Mouse (Mus musculus) cerebellum, adult 2 months (tissue): ENCODE data around the gene Il1rl1. TPM values are rescaled to one million over a fixed set of nuclear protein-coding genes. Genes with fewer than 3 reads are reported as not detected.

Experiments used
- DNase-seq, 2 experiments: peaks; one replicate each; pipeline ENCODE4 v3.0.0; 2021
- H3K27ac ChIP-seq: fragments of 200-500 bp; 2 replicates; pipeline ENCODE4 v1.5.1; 2012; ENCODE audit warnings: low read length, control low read depth, inconsistent platforms; ENCODE audit not compliant: insufficient read depth
- H3K27me3 ChIP-seq: fragments of 200-500 bp; 2 replicates; pipeline ENCODE4 v1.6.1; 2012; ENCODE audit warnings: inconsistent platforms, mild to moderate bottlenecking, low read length, moderate library complexity; ENCODE audit not compliant: control insufficient read depth, insufficient read depth
- H3K4me1 ChIP-seq: fragments of 200-500 bp; 2 replicates; pipeline ENCODE4 v1.6.1; 2011; ENCODE audit warnings: low read length; ENCODE audit not compliant: control insufficient read depth, insufficient read depth
- H3K4me3 ChIP-seq: fragments of 200-500 bp; replicated peaks from 2 replicates; pipeline ENCODE3; 2011; ENCODE audit warnings: mild to moderate bottlenecking, low read depth, low read length, control low read depth; ENCODE audit not compliant: insufficient read depth
- CTCF ChIP-seq: fragments of 200-500 bp; IDR thresholded peaks from 2 replicates; pipeline ENCODE4 v1.5.1; 2011; ENCODE audit warnings: low read depth, mild to moderate bottlenecking, control low read depth, low read length, moderate library complexity, borderline replicate concordance; ENCODE audit not compliant: insufficient read depth
- POLR2A ChIP-seq: fragments of 200-500 bp; IDR thresholded peaks from 2 replicates; pipeline ENCODE4 v1.6.1; 2011; ENCODE audit warnings: low read length, control low read depth, borderline replicate concordance; ENCODE audit not compliant: insufficient read depth
- WGBS: fragments of 180-500 bp; shearing (Covaris S2); methylation state at CpG from one replicate; pipeline ENCODE4 v1.1.7; 2018; 5-methylcytosine and 5-hydroxymethylcytosine counted together
- polyA plus RNA-seq: library from polyadenylated mRNA; depleted of rRNA; stranded (reverse); fragments of >200 nt; gene quantifications from 2 replicates; pipeline ENCODE4 v1.2.3, GENCODE M21; 2012

The Il1rl1 gene
- polyA plus RNA-seq, 1 experiment: 0.33 TPM

GRCm38 (mm10) chr1:40399639-40400038 lies 29.7 kb upstream of the Il1rl1 start:
- DNase-seq: no peak
- Histone ChIP-seq H3K27me3 (no peaks in the 10 kb centered on the region), H3K27ac (no peak overlapping the region), H3K4me1 (no peaks in the 10 kb centered on the region), H3K4me3 (no peak overlapping the region)
- 95% methylated on average over 6 of the region's 6 CpGs for WGBS
- no peak for TF ChIP-seq CTCF
- no peak for TF ChIP-seq POLR2A

GRCm38 (mm10) chr1:40404682-40405081 lies 24.7 kb upstream of the Il1rl1 start:
- no peaks in the 10 kb centered on the region for H3K4me1 ChIP-seq
- H3K27me3 ChIP-seq: no peaks in the 10 kb centered on the region
- WGBS: 85% methylated on average over 7 of the region's 7 CpGs
- no peak overlapping the region for H3K27ac ChIP-seq
- TF ChIP-seq CTCF (no peak), POLR2A (no peak)
- no peak for DNase-seq
- H3K4me3 ChIP-seq: no peak overlapping the region

GRCm38 (mm10) chr1:40409882-40410281 lies 19.5 kb upstream of the Il1rl1 start:
- Histone ChIP-seq H3K4me1 (no peaks in the 10 kb centered on the region), H3K4me3 (no peak overlapping the region), H3K27ac (no peak overlapping the region), H3K27me3 (no peaks in the 10 kb centered on the region)
- WGBS: 47% methylated on average over 1 of the region's 1 CpGs
- TF ChIP-seq CTCF (no peak), POLR2A (no peak)
- DNase-seq: no peak

GRCm38 (mm10) chr1:40413039-40413438 lies 16.3 kb upstream of the Il1rl1 start:
- H3K27ac ChIP-seq: no peak overlapping the region
- H3K4me1 ChIP-seq: no peaks in the 10 kb centered on the region
- no peaks in the 10 kb centered on the region for H3K27me3 ChIP-seq
- TF ChIP-seq CTCF (no peak), POLR2A (no peak)
- WGBS: 97% methylated on average over 1 of the region's 1 CpGs
- no peak for DNase-seq
- H3K4me3 ChIP-seq: no peak overlapping the region

- TF ChIP-seq POLR2A: no peak
- no peak overlapping the region for H3K4me3 ChIP-seq
- H3K27me3 ChIP-seq: no peaks in the 10 kb centered on the region
- H3K27ac ChIP-seq: no peak overlapping the region
- no peak for DNase-seq
- H3K4me1 ChIP-seq: no peaks in the 10 kb centered on the region
- 91% methylated on average over 7 of the region's 7 CpGs for WGBS
These were observed 15.1 kb upstream of the Il1rl1 start for GRCm38 (mm10) chr1:40414276-40414675.

GRCm38 (mm10) chr1:40414863-40415656 lies 14.3 kb upstream of the Il1rl1 start:
- no peak for DNase-seq
- Histone ChIP-seq H3K4me1 (no peaks in the 10 kb centered on the region), H3K27ac (no peak overlapping the region), H3K27me3 (no peaks in the 10 kb centered on the region), H3K4me3 (no peak overlapping the region)
- 60% methylated on average over 7 of the region's 7 CpGs for WGBS
- no peak for TF ChIP-seq CTCF
- TF ChIP-seq POLR2A: no peak

GRCm38 (mm10) chr1:40417034-40417433 lies 12.3 kb upstream of the Il1rl1 start:
- TF ChIP-seq CTCF (no peak), POLR2A (no peak)
- DNase-seq: no peak
- WGBS: 94% methylated on average over 2 of the region's 2 CpGs
- H3K27ac ChIP-seq: no peak overlapping the region
- no peak overlapping the region for H3K4me3 ChIP-seq
- H3K27me3 ChIP-seq: no peaks in the 10 kb centered on the region
- H3K4me1 ChIP-seq: no peaks in the 10 kb centered on the region

- DNase-seq: no peak
- TF ChIP-seq POLR2A: no peak
- TF ChIP-seq CTCF: no peak
- WGBS: 84% methylated on average over 5 of the region's 5 CpGs
- Histone ChIP-seq H3K4me1 (no peaks in the 10 kb centered on the region), H3K27ac (no peak overlapping the region), H3K27me3 (no peaks in the 10 kb centered on the region), H3K4me3 (no peak overlapping the region)
These were observed 10.9 kb upstream of the Il1rl1 start for GRCm38 (mm10) chr1:40418512-40418911.

- no peaks in the 10 kb centered on the region for H3K27me3 ChIP-seq
- H3K27ac ChIP-seq: no peak overlapping the region
- DNase-seq: no peak
- H3K4me1 ChIP-seq: no peaks in the 10 kb centered on the region
- TF ChIP-seq CTCF: no peak
- WGBS: 83% methylated on average over 6 of the region's 6 CpGs
- H3K4me3 ChIP-seq: no peak overlapping the region
These were observed 5.5 kb upstream of the Il1rl1 start for GRCm38 (mm10) chr1:40423892-40424291.
